Mouse (Mus musculus) G1E-ER4 (cell line): ENCODE data around the gene Soga1. TPM values are rescaled to one million over a fixed set of nuclear protein-coding genes. Genes with fewer than 3 reads are reported as not detected.

ENCODE experiments used
- GATA1 ChIP-seq: IDR thresholded peaks from one replicate; pipeline ENCODE4 v1.8.0; 2012; ENCODE audit warnings: low read length, inconsistent platforms
- polyA plus RNA-seq: library from polyadenylated mRNA; stranded (reverse); fragments of >175 nt; gene quantifications from 2 replicates; pipeline ENCODE4 v1.2.3, GENCODE M21; 2012

Gene Soga1
- 30.7 and 32.1 TPM in 2 replicates for polyA plus RNA-seq

- no peak for TF ChIP-seq GATA1
These were observed at the start of gene Soga1 for GRCm38 (mm10) chr2:157078793-157079700. Soga1 (minus strand) TSS chr2:157079254.

GRCm38 (mm10) chr2:157128072-157128471 is 49.0 kb upstream of the Soga1 start:
- no peak for TF ChIP-seq GATA1

GRCm38 (mm10) chr2:157127370-157127769 is 48.3 kb upstream of the Soga1 start:
- no peak for TF ChIP-seq GATA1

- no peak for TF ChIP-seq GATA1
These were observed 46.2 kb upstream of the Soga1 start for GRCm38 (mm10) chr2:157125246-157125645.

GRCm38 (mm10) chr2:157121766-157122165 is 42.7 kb upstream of the Soga1 start:
- TF ChIP-seq GATA1, result no peak

GRCm38 (mm10) chr2:157119075-157119474 is 40.0 kb upstream of the Soga1 start:
- TF ChIP-seq GATA1, result no peak

GRCm38 (mm10) chr2:157118556-157118955 is 39.5 kb upstream of the Soga1 start:
- no peak for TF ChIP-seq GATA1

- no peak for TF ChIP-seq GATA1
These were observed 37.9 kb upstream of the Soga1 start for GRCm38 (mm10) chr2:157116964-157117363.

- no peak for TF ChIP-seq GATA1
These were observed 29.2 kb upstream of the Soga1 start for GRCm38 (mm10) chr2:157108236-157108635.

GRCm38 (mm10) chr2:157104454-157104853 is 25.4 kb upstream of the Soga1 start:
- TF ChIP-seq GATA1, result no peak

- TF ChIP-seq GATA1, result no peak
These were observed 23.2 kb upstream of the Soga1 start for GRCm38 (mm10) chr2:157102256-157102655.

- TF ChIP-seq GATA1, result no peak
These were observed 22.6 kb upstream of the Soga1 start for GRCm38 (mm10) chr2:157101650-157102049.

GRCm38 (mm10) chr2:157100319-157100605 is 21.2 kb upstream of the Soga1 start:
- TF ChIP-seq GATA1, result no peak

- TF ChIP-seq GATA1, result no peak
These were observed 20.7 kb upstream of the Soga1 start for GRCm38 (mm10) chr2:157099532-157100318.

- TF ChIP-seq GATA1, result no peak
These were observed 16.1 kb upstream of the Soga1 start for GRCm38 (mm10) chr2:157095005-157095755.

GRCm38 (mm10) chr2:157092024-157092423 is 13.0 kb upstream of the Soga1 start:
- no peak for TF ChIP-seq GATA1
